Mouse (Mus musculus) G1E (cell line): ENCODE data around the gene Gpn3.

Experiments
- CTCF ChIP-seq: IDR thresholded peaks from 2 replicates; pipeline ENCODE4 v1.5.1; 2012; ENCODE audit warnings: low read depth, low read length, inconsistent platforms, mixed read lengths
- GATA1 ChIP-seq: IDR thresholded peaks from 2 replicates; pipeline ENCODE4 v1.6.1; 2012; ENCODE audit warnings: borderline replicate concordance, low read length, inconsistent platforms, mixed read lengths
- POLR2AphosphoS5 ChIP-seq: IDR thresholded peaks from 2 replicates; pipeline ENCODE4 v1.6.1; 2012; ENCODE audit warnings: low read depth, low read length, inconsistent platforms; ENCODE audit not compliant: insufficient replicate concordance

- TF ChIP-seq CTCF (no peak), GATA1 (no peak), POLR2AphosphoS5 (no peak)
These were observed 29.1 kb downstream of the Gpn3 start for GRCm38 (mm10) chr5:122400628-122401302.
